Mouse (Mus musculus) retina, adult 2 months (tissue): ENCODE data around the gene Eif4b.
A peak's percentile ranks its signal among the peaks of the same experiment; 100 is the strongest.

ENCODE experiments used
- DNase-seq: peaks from one replicate; pipeline ENCODE4 v3.0.0-alpha.2; 2012; ENCODE audit warnings: low read depth, low spot score

Gene Eif4b

DNA sequence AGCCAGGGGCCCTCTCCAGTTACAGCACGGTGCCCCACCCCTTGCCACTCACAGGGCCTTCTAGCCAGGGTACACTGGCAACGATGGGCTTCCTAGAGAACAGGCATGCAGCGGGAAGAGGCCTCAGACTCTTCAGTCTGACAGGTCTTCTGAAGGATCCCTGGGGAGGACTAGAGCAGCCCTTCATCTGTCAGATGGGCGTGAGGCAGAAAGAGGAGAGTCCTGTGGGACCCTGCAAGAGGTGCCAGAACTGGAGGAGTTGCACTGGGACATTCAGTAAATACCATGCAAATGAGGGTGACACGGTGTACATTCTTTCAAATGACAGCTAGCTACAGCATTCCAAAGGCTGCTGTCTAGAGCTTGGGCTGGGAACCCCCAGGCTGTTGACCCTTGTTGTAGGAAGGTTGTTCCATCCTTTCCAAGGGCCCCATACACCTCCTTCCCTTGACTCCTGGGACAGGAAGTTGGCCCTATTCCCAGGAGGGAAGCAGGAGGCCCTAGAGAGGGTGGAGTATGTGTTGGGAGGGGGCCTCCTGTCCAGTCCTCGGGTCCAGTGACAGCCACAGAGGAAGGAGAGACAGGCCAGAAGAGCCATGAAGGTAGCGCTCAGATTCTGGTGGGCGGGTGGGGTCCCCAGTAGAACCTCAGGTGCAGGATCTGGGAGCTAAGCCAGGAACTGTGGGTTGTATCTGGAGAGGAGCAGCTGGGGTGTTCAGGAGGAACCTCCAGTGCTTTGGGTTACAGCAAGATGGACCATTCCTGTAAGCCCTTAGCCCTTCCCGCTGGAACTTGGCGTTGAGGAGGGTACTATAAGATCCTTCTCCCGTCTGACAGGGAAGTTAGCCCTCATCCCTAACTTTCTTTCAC lies 28.3 kb downstream of the Eif4b start:
- DNase-seq = no peak

DNA sequence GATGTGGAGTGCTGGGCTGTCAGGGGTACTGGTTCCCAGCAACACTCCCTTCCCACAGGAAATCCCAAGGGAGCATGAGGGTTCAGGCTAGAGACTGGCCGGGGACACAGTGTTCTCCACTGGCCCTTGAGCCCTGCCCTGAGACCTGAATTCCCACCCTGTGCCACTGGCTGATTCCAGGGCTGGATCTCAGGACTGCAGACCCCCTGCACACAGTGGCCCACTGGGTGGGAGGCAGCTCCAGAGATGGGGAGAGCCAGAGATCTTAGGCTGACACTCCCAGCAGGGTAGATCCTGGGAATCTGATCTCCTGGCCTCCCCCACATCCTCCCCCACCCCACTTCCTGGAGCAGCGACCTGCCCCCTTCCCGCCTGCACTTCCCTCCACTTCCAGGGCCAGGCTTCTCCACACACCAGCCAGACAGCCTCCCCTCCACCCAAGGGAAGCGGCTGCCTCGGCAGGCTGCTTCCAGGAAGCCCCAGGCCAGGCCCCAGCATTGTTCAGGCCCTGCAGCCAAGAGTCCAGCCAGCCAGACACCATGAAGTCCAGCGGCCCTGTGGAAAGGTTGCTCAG lies 29.1 kb downstream of the Eif4b start:
- DNase-seq = no peak

DNA sequence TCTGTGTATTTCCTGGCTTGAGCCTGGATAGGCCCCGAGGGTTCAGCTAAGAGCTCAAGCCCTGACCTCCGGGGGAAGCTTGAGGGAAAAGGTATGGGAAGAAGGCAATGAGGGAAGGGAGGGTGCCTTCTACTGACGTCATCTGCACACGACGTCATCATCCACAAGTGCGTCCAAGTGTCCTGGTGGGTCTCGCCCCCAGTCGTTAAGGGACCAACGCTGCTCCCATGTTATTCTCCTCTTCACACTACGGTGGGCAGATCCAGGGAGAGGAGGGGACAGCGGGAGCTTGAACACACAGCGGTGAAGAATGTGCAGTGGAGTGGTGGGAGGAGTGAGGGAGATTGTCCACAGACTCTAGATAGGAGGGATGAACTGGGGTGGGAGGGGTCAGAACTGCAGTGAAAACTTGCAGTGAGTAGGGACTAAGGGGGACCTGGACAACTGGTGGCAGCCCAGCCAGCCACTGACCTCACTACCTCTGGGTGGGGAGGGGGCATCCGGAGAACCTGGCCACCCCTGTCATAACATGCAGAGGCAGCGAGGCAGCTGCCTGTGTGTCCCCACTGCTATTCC lies 29.9 kb downstream of the Eif4b start:
- DNase-seq = no peak

DNA sequence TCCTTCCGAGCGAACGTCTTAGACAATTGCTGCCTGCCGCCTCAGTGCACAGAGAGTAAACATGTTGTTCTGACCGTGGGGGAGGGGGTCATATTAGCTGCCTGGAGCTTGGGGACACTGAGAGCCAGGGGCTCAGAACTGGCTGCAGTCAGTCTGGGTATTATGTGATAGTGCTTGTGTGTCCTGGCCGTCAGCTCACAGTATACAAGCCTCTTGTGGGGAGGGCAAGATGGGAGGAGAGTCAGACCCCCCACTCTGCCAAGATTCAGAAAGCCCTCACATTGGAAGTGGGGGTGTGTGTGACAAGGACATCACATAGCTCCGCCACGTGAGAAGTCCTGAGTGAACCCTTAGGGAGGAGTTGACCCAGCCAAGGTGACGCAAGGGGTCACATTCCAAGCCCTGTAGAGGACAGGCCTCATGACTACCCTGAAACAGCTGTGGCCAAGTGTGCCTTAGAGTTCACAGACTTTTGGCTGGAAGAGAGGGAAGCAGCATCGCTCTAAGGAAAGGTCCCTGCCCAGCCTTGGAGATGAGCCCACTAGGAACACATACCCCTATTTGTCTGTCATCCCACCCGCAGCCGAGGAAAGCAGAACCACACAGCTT lies 30.5 kb downstream of the Eif4b start:
- DNase-seq = no peak

- no peak for DNase-seq
These were observed 31.8 kb downstream of the Eif4b start for GRCm38 (mm10) chr15:102105360-102105759.

GRCm38 (mm10) chr15:102105764-102106730 lies 32.5 kb downstream of the Eif4b start:
- no peak for DNase-seq

- DNase-seq = no peak
These were observed 33.3 kb downstream of the Eif4b start for GRCm38 (mm10) chr15:102106754-102107456.

DNA sequence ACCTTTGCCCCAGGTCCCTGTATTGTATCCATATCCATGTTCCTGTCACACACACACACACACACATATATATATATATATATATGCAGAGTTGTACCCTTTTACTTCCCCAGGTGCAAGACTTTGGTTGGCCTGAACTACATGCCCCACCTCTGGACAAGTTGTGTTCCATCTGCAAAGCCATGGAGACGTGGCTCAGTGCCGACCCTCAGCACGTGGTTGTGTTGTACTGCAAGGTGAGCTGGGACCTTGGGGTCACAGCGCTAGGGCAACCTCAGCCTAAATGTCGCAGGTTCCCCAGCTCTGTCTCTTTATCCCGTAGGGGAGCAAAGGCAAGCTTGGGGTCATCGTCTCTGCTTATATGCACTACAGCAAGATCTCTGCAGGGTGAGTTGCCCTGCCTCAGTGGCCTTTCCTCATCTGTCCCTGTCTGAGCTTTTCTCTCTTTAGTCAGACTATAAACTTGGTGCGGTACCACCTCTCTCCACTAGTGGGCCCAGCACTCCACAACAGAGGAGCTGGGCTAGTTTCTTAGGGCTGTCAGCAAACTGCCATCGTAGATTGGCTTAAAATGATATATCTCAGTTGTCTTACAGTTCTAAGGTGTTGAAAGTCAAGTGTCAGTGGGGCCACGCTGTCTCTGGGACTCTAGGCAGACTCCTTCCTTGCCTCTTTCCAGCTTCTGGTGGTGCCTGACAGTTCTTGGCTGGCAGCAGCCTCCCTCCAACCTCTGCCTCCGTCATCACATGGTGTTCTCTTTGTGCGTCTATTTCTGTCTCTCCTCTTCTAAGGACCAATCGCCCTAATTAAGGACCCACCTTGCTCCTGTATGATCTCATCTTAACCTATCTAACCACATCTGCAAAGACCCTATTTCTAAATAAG lies 34.4 kb downstream of the Eif4b start:
- DNase-seq = no peak

- DNase-seq = peak; percentile 44
These were observed 35.3 kb downstream of the Eif4b start for GRCm38 (mm10) chr15:102108651-102109525.

GRCm38 (mm10) chr15:102110271-102110670 lies 36.7 kb downstream of the Eif4b start:
- no peak for DNase-seq

DNA sequence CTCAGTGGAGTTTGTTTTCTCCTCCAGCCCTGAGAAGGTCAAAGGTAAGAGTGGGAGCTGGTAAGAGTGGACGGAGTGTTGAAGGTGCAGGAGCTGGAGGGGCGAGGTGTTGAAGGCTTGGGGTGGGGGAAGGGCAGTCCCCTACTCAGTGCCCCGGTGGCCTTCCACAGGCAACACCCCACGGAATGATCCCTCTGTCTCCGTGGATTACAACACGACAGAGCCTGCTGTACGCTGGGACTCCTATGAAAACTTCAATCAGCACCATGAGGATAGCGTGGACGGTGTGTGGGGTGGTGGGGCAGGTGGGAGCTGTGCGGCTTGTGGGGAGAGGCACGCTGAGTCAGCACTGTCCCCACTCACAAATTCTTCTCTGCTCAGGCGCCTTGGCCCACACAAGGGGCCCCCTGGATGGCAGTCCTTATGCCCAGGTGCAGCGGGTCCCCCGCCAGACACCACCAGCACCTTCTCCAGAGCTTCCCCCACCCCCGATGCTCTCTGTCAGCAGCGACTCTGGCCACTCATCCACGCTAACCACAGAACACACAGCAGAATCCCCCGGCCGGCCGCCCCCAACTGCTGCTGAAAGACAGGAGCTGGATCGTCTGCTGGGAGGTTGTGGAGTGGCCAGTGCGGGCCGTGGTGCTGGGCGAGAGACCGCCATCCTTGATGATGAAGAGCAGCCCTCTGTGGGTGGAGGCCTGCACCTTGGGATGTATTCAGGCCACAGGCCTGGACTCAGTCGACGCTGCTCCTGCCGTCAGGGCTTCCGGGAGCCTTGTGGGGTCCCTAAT lies 37.3 kb downstream of the Eif4b start:
- DNase-seq = no peak

DNA sequence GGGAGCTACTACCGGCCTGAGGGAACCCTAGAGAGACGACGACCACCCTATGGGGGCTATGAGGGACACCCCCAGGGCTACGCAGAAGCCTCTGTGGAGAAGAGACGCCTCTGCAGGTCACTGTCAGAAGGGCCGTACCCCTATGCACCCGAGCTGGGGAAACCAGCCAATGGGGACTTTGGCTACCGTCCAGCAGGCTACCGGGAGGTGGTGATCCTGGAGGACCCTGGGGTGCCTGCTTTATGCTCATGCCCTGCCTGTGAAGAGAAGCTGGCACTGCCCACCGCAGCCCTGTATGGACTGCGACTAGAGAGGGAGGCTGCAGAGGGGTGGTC lies 37.9 kb downstream of the Eif4b start:
- DNase-seq = no peak

- DNase-seq = no peak
These were observed 38.6 kb downstream of the Eif4b start for GRCm38 (mm10) chr15:102112181-102112580.

DNA sequence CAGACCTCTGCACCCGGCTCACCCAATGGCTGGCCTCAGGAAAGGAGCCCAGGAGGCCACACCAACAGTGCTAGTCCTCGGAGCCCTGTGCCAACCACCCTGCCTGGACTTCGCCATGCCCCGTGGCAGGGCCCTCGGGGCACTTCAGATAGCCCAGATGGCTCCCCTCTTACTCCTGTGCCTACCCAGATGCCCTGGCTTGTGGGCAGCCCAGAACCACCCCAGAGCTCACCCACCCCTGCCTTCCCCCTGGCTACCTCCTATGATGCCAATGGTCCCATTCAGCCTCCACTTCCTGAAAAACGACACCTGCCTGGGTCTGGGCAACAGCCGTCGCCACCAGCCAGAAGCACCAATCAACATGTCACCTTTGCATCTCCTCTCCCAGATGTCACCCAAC lies 39.3 kb downstream of the Eif4b start:
- DNase-seq = no peak

DNA sequence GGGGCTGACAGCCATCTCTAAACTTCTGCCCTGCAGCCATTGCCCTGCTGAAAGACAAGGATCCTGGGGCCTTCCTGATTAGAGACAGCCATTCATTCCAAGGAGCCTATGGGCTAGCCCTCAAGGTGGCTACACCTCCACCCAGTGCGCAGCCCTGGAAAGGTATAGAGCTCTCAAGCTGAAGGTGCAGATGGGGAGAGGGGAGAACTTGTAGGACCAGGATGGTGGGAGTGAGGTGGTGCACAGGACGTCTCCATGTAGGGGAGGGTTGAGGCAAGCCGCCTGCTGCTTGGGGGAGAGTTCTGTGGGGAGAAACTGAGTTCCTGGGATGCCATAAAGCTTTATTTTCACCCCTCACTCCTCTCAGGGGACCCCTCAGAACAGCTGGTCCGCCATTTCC lies 40.1 kb downstream of the Eif4b start:
- no peak for DNase-seq

DNA sequence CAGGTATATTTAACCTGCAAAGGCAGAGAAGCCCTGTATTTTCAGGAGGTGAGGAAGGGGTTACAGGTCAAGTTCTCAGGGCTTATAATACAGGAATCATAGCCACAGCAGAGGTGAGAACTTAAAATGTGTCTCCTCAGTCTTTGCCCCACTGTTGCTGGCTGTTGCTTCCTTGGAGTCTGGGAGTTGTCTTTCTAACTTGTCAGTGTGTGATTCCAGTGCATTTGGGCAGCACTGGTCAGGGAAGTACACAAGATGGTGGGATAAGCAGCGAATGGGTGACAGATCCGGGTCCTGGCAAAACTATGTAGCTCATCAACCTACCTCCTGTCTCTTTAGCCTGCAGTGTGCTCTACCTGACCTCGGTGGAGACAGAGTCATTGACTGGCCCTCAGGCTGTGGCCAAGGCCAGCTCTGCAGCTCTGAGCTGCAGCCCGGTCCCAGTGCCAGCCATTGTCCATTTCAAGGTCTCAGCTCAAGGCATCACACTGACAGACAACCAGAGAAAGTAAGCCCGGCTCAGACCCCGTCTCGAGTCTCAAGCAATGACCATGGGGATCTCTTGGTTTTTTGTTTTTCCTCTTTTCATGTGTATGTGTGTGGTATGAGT lies 41.2 kb downstream of the Eif4b start:
- DNase-seq = no peak

DNA sequence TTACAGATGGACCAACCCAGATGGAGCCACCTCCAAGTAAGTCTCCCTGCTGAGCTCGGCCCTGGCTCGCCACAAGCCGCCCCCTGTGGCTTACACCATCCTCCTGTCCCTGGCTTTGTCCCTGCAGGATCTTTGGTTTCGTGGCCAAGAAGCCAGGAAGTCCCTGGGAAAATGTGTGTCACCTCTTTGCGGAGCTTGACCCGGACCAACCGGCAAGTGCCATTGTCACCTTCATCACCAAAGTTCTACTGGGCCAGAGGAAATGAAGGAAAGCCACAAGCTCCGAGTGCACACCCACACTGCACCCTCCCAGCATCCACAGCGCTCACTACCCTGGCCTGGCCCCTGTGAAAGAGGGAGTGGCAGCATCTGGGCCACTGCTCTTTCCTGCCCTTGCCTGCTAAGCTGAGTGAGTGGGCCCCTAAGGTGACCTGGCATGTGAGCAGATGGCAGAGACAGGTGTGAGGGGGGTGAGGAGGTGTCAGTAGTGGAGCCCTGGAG lies 42.2 kb downstream of the Eif4b start:
- no peak for DNase-seq
